Mouse (Mus musculus): ENCODE results near the gene Fgfr2. TPM values are rescaled to one million over a fixed set of nuclear protein-coding genes. Genes with fewer than 3 reads are reported as not detected.

Gene Fgfr2
- polyA plus RNA-seq, 1 experiment = 14.8 TPM

DNA sequence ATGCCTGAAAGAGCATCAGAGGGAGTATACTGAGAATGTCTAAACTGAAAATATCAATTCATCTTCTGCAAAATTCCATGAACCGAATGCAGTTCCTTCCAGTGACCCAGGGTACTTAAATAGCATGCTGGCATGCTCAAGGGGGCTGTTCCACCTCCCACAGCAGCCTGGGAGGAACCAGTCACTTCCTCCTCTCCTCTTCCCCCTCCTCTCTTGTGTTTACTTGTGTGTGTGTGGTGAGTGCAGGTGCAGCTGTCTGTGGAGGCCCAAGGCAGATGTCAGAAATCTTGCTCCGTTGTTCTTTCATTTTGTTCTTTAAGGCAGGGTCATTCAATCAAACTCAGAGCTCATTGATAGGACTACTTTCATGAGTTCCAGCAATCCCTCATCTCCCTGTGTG lies 1954.1 kb downstream of the Fgfr2 start:
- TF ChIP-seq POLR2A (IDR thresholded peaks at IDR 0.05; ENCODE audit: low read depth, low read length) (no peak), CTCF (conservative IDR thresholded peaks at IDR 0.05; ENCODE audit: insufficient read depth, insufficient read length, low read depth, low read length) (no peak)
- WGBS = 14% methylated on average over 2 of the region's 2 CpGs

DNA sequence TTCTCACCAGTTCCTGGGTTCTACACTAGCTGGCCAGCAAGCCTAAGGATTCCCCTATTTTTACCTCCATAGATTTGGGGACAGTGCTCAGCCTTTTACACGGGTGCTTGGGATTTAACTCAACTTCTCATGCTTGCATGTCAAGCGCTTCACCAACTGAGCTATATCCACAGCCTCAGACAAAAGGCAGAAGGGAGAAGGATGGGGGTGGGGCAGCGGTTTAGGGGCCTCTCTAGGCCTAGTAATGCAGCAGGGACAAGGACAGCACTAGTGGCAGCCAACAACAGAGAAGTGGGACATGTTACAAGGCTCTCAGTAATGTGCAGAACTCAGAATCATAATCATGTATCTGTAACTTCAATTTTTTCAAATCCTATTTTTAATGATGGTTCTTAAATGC lies 1955.4 kb downstream of the Fgfr2 start:
- no peak overlapping the region for H3K27ac ChIP-seq (ENCODE audit: insufficient read depth, low read depth, low read length)
- H3K4me1 ChIP-seq (ENCODE audit: control insufficient read depth, insufficient read depth, low read length) = no peaks in the 10 kb centered on the region
- H3K4me3 ChIP-seq (ENCODE audit: insufficient read depth, low read depth, low read length) = no peak overlapping the region
- no peak for DNase-seq
- no peaks in the 10 kb centered on the region for H3K27me3 ChIP-seq (replicated peaks; ENCODE audit: control insufficient read depth, insufficient read depth, low read length)
- no peak for TF ChIP-seq CTCF (conservative IDR thresholded peaks at IDR 0.05; ENCODE audit: insufficient read depth, insufficient read length, low read depth, low read length)
- TF ChIP-seq POLR2A (IDR thresholded peaks at IDR 0.05; ENCODE audit: low read depth, low read length) = no peak
- H3K36me3 ChIP-seq (ENCODE audit: control insufficient read depth, insufficient read depth, low read length) = no peaks in the 10 kb centered on the region
- WGBS = 76% methylated on average over 3 of the region's 3 CpGs

More for the DNA sequence above, 1954.1 kb downstream of the Fgfr2 start:
- Histone ChIP-seq H3K27me3 (replicated peaks; ENCODE audit: control insufficient read depth, insufficient read depth, low read length) (no peaks in the 10 kb centered on the region), H3K27ac (ENCODE audit: insufficient read depth, low read depth, low read length) (no peak overlapping the region), H3K4me3 (ENCODE audit: insufficient read depth, low read depth, low read length) (no peak overlapping the region), H3K4me1 (ENCODE audit: control insufficient read depth, insufficient read depth, low read length) (no peaks in the 10 kb centered on the region), H3K36me3 (ENCODE audit: control insufficient read depth, insufficient read depth, low read length) (no peaks in the 10 kb centered on the region)
- no peak for DNase-seq

DNA sequence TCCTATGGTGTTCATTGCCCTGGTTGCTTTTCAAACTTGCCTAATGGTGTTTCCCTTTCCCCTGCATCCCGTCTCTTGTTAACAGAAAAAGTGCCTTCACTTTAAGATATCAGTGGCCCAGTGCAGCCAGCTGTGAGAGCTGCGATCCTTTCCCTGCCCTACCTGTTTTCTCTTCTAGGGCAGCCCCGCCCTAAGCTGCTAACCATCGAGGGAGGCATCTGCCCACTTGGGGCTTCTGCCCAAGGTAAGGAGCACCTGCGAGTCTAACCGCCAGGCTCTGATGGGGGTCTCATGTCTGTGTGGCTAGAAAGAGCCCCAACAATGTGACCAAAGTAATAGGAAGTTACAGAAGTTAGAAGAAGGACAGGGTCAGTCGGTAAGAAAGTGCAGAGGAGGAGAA lies 1960.9 kb downstream of the Fgfr2 start:
- 58% methylated on average over 7 of the region's 7 CpGs for whole genome bisulfite sequencing

DNA sequence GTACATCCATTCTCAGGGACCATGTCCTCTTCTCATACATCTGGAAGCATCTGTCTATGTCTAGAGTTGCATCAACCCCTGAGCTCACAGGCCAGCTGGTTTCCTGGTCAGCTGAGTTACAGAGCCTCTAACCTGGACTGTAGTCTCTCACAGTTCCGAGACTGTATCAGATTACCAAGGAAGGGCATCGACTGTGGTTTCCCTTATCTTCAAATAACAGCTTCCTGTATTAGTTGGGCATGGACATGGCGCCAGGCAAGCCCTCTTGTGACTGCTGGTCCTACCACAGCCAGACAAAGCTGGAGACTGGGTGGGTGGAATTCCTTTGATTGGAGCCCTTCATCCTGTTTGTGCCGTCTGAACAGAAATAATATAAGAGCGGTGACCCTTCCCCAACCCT lies 1970.1 kb downstream of the Fgfr2 start:
- TF ChIP-seq POLR2A (IDR thresholded peaks at IDR 0.05; ENCODE audit: low read depth, low read length) (no peak), CTCF (conservative IDR thresholded peaks at IDR 0.05; ENCODE audit: insufficient read depth, insufficient read length, low read depth, low read length) (no peak)
- Histone ChIP-seq H3K4me3 (ENCODE audit: insufficient read depth, low read depth, low read length) (no peak overlapping the region), H3K27me3 (replicated peaks; ENCODE audit: control insufficient read depth, insufficient read depth, low read length) (no peaks in the 10 kb centered on the region), H3K27ac (ENCODE audit: insufficient read depth, low read depth, low read length) (no peak overlapping the region), H3K4me1 (ENCODE audit: control insufficient read depth, insufficient read depth, low read length) (no peaks in the 10 kb centered on the region), H3K36me3 (ENCODE audit: control insufficient read depth, insufficient read depth, low read length) (no peaks in the 10 kb centered on the region)
- WGBS = 52% methylated on average over 5 of the region's 5 CpGs
- no peak for DNase-seq

More for the DNA sequence above, 1960.9 kb downstream of the Fgfr2 start:
- Histone ChIP-seq H3K36me3 (ENCODE audit: control insufficient read depth, insufficient read depth, low read length) (no peaks in the 10 kb centered on the region), H3K4me1 (ENCODE audit: control insufficient read depth, insufficient read depth, low read length) (no peaks in the 10 kb centered on the region), H3K27ac (ENCODE audit: insufficient read depth, low read depth, low read length) (no peak overlapping the region), H3K27me3 (replicated peaks; ENCODE audit: control insufficient read depth, insufficient read depth, low read length) (no peaks in the 10 kb centered on the region), H3K4me3 (ENCODE audit: insufficient read depth, low read depth, low read length) (no peak overlapping the region)
- no peak for DNase-seq
- TF ChIP-seq CTCF (conservative IDR thresholded peaks at IDR 0.05; ENCODE audit: insufficient read depth, insufficient read length, low read depth, low read length) (no peak), POLR2A (IDR thresholded peaks at IDR 0.05; ENCODE audit: low read depth, low read length) (no peak)

DNA sequence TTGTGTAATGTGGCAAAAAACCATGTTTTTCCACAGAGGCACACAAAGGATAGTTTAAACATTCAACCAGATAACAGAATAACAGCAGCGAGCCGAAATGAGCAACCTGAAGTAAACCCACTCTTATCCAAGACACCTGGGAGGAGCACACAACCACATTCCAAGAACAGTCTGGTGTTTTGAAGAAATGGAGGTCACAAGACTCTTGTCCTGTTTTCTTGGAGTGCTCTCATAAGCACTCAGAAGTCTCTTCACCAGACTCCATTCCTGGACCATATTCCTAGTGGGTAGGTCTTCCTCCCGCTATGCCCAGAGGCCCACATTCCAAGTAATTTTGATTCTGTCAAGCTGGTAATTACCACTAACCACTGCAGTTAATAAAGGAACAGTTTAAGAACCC lies 1973.0 kb downstream of the Fgfr2 start:
- Histone ChIP-seq H3K27ac (ENCODE audit: insufficient read depth, low read depth, low read length) (no peak overlapping the region), H3K27me3 (replicated peaks; ENCODE audit: control insufficient read depth, insufficient read depth, low read length) (no peaks in the 10 kb centered on the region), H3K4me1 (ENCODE audit: control insufficient read depth, insufficient read depth, low read length) (no peaks in the 10 kb centered on the region), H3K4me3 (ENCODE audit: insufficient read depth, low read depth, low read length) (no peak overlapping the region), H3K36me3 (ENCODE audit: control insufficient read depth, insufficient read depth, low read length) (no peaks in the 10 kb centered on the region)
- DNase-seq = no peak
- no peak for TF ChIP-seq CTCF (conservative IDR thresholded peaks at IDR 0.05; ENCODE audit: insufficient read depth, insufficient read length, low read depth, low read length)
- TF ChIP-seq POLR2A (IDR thresholded peaks at IDR 0.05; ENCODE audit: low read depth, low read length) = no peak
- WGBS = 70% methylated on average over 3 of the region's 3 CpGs

DNA sequence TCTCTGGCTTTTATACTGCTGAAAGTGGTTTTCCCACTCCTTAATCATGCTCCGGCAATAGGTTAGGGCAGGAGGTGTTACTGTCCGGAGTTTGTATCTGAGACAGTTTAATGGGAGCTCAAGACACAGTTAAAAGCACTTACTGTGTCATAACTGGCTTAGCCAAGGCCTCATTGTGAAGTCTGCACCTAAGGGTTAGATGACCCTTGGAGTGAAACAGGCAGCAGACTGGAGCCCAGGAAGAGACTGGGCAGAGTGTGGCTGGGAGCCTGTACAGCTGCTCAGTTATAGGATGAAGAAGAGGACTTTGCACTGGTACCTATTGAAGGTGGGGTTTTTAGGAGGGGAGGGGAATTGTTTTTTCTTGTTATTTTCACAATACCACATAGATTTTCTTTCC lies 1976.9 kb downstream of the Fgfr2 start, which contains the start of gene 4933402N03Rik:
Gene 4933402N03Rik, minus strand, starts transcription at position 101 of the 400 bp plus-strand sequence.
- 80% methylated on average over 2 of the region's 2 CpGs for WGBS
- H3K27ac ChIP-seq (ENCODE audit: insufficient read depth, low read depth, low read length) = no peak within 1 kb of the TSS
- no peak for TF ChIP-seq CTCF (conservative IDR thresholded peaks at IDR 0.05; ENCODE audit: insufficient read depth, insufficient read length, low read depth, low read length)
- TF ChIP-seq POLR2A (IDR thresholded peaks at IDR 0.05; ENCODE audit: low read depth, low read length) = no peak

DNA sequence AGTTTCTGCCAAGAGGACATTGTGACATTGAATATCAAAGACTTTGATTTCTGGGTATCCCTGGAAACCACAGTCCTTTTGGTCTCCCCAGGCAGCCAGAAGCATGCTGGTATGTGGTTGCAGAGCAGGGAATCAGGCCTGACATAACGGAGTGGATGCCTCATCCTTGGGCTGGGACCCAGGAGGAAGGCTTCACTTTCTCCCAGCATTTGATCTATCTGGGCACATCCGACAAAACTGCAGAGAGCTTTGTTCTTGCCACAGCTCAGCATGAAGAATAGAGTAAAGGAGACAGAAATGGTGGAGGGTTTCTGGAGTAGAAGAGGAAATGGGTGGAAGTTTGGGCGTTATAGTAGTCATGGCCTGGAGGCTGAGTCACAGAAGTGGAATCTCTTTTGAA lies 1990.0 kb downstream of the Fgfr2 start:
- no peaks in the 10 kb centered on the region for H3K4me1 ChIP-seq (ENCODE audit: control insufficient read depth, insufficient read depth, low read length)
- TF ChIP-seq CTCF (conservative IDR thresholded peaks at IDR 0.05; ENCODE audit: insufficient read depth, insufficient read length, low read depth, low read length) = no peak
- TF ChIP-seq POLR2A (IDR thresholded peaks at IDR 0.05; ENCODE audit: low read depth, low read length) = no peak
- DNase-seq = no peak
- no peak overlapping the region for H3K27ac ChIP-seq (ENCODE audit: insufficient read depth, low read depth, low read length)
- no peaks in the 10 kb centered on the region for H3K36me3 ChIP-seq (ENCODE audit: control insufficient read depth, insufficient read depth, low read length)
- H3K4me3 ChIP-seq (ENCODE audit: insufficient read depth, low read depth, low read length) = no peak overlapping the region
- no peaks in the 10 kb centered on the region; the same call in 1 of the 2 replicates for H3K27me3 ChIP-seq (replicated peaks; ENCODE audit: control insufficient read depth, insufficient read depth, low read length)
- 79% methylated on average over 3 of the region's 3 CpGs for WGBS

More for the DNA sequence above, 1976.9 kb downstream of the Fgfr2 start, which contains the start of gene 4933402N03Rik:
- no peak for DNase-seq
- Histone ChIP-seq H3K27me3 (replicated peaks; ENCODE audit: control insufficient read depth, insufficient read depth, low read length) (no peaks in the 10 kb centered on the region), H3K4me3 (ENCODE audit: insufficient read depth, low read depth, low read length) (no peak within 1 kb of the TSS), H3K36me3 (ENCODE audit: control insufficient read depth, insufficient read depth, low read length) (no peaks in the 10 kb centered on the region), H3K4me1 (ENCODE audit: control insufficient read depth, insufficient read depth, low read length) (no peaks in the 10 kb centered on the region)

Data from kidney, adult 2 months (tissue).